Mouse (Mus musculus) cerebellum, postnatal 36 days (tissue): ENCODE data around the gene Olig2.

ENCODE experiments used
- DNase-seq, 2 experiments: peaks; one replicate each; pipeline ENCODE4 v3.0.0; 2021 to 2022; ENCODE audit warnings: mixed read lengths in 2 of 2

The Olig2 gene

GRCm38 (mm10) chr16:91270982-91271549 is 45.8 kb downstream of the Olig2 start:
- DNase-seq: no peak

- DNase-seq: no peak
These were observed 46.4 kb downstream of the Olig2 start for GRCm38 (mm10) chr16:91271634-91272033.
